Mouse (Mus musculus): Measurements from ENCODE around the gene Cyp1a2. TPM values are rescaled to one million over a fixed set of nuclear protein-coding genes. Genes with fewer than 3 reads are reported as not detected.

Gene Cyp1a2
- polyA plus RNA-seq, 1 experiment from 2014 or later, result not detected

GRCm38 (mm10) chr9:57647286-57648108, 36.0 kb downstream of the Cyp1a2 start:
- H3K9me3 ChIP-seq (replicated peaks), result no peaks in the 10 kb centered on the region
- H3K9ac ChIP-seq, result no peak overlapping the region
- H3K4me3 ChIP-seq, result no peak overlapping the region
- H3K4me2 ChIP-seq, result no peak overlapping the region
- H3K27me3 ChIP-seq (replicated peaks), result peaks cover 10% of the 10 kb centered on the region; the same call in 1 of the 2 replicates
- H3K36me3 ChIP-seq, result peaks cover under 1% of the 10 kb centered on the region; the same call in 1 of the 2 replicates
- H3K27ac ChIP-seq (ENCODE audit: poor library complexity, severe bottlenecking), result no peak overlapping the region
- 68% methylated on average over 4 of the region's 4 CpGs for WGBS
- peaks cover 34% of the 10 kb centered on the region for H3K4me1 ChIP-seq (replicated peaks)
- no peak for ATAC-seq (ENCODE audit: insufficient number of reproducible peaks, low FRiP score)

GRCm38 (mm10) chr9:57646551-57647103, 36.9 kb downstream of the Cyp1a2 start:
- Histone ChIP-seq H3K36me3 (peaks cover 5% of the 10 kb centered on the region; the same call in 1 of the 2 replicates), H3K9ac (no peak overlapping the region), H3K27ac (ENCODE audit: poor library complexity, severe bottlenecking) (no peak overlapping the region), H3K27me3 (replicated peaks) (peaks cover 2% of the 10 kb centered on the region; the same call in 1 of the 2 replicates), H3K9me3 (replicated peaks) (no peaks in the 10 kb centered on the region), H3K4me3 (no peak overlapping the region), H3K4me2 (no peak overlapping the region), H3K4me1 (replicated peaks) (peaks cover 40% of the 10 kb centered on the region)
- ATAC-seq (ENCODE audit: insufficient number of reproducible peaks, low FRiP score), result no peak
- 70% methylated on average over 12 of the region's 12 CpGs for WGBS

- peak overlapping the region; percentile 100 for H3K9ac ChIP-seq
- H3K4me3 ChIP-seq, result peak overlapping the region; percentile 98
- peak overlapping the region; percentile 90 for H3K4me2 ChIP-seq
- peak; percentile 89 for ATAC-seq (ENCODE audit: insufficient number of reproducible peaks, low FRiP score)
- peaks cover 48% of the 10 kb centered on the region for H3K4me1 ChIP-seq (replicated peaks)
- WGBS, result under 1% methylated on average over 67 of the region's 85 CpGs
- H3K27ac ChIP-seq (ENCODE audit: poor library complexity, severe bottlenecking), result peak overlapping the region; percentile 96
- peaks cover 5% of the 10 kb centered on the region; the same call in 1 of the 2 replicates for H3K36me3 ChIP-seq
- no peaks in the 10 kb centered on the region for H3K9me3 ChIP-seq (replicated peaks)
- H3K27me3 ChIP-seq (replicated peaks), result no peaks in the 10 kb centered on the region
These were observed 38.3 kb downstream of the Cyp1a2 start for GRCm38 (mm10) chr9:57644944-57645893.

- H3K4me1 ChIP-seq (replicated peaks), result peaks cover 55% of the 10 kb centered on the region
- 1% methylated on average over 18 of the region's 18 CpGs for WGBS
- no peaks in the 10 kb centered on the region for H3K27me3 ChIP-seq (replicated peaks)
- ATAC-seq (ENCODE audit: insufficient number of reproducible peaks, low FRiP score), result peak; percentile 1; the same call in 1 of the 2 replicates
- H3K4me3 ChIP-seq, result peak overlapping the region; percentile 98
- H3K9ac ChIP-seq, result peak overlapping the region; percentile 100
- H3K9me3 ChIP-seq (replicated peaks), result no peaks in the 10 kb centered on the region
- H3K27ac ChIP-seq (ENCODE audit: poor library complexity, severe bottlenecking), result peak overlapping the region; percentile 96
- peak overlapping the region; percentile 90 for H3K4me2 ChIP-seq
- peaks cover 5% of the 10 kb centered on the region; the same call in 1 of the 2 replicates for H3K36me3 ChIP-seq
These were observed 39.0 kb downstream of the Cyp1a2 start for GRCm38 (mm10) chr9:57644442-57644943.

GRCm38 (mm10) chr9:57643856-57644180, 39.7 kb downstream of the Cyp1a2 start:
- Histone ChIP-seq H3K4me3 (peak overlapping the region; percentile 98), H3K36me3 (peaks cover 5% of the 10 kb centered on the region; the same call in 1 of the 2 replicates), H3K9ac (peak overlapping the region; percentile 100), H3K4me2 (peak overlapping the region; percentile 90), H3K27ac (ENCODE audit: poor library complexity, severe bottlenecking) (0 out of 2 replicates have a peak overlapping the region, but pooled peaks have one; percentile 12), H3K4me1 (replicated peaks) (peaks cover 62% of the 10 kb centered on the region), H3K27me3 (replicated peaks) (no peaks in the 10 kb centered on the region), H3K9me3 (replicated peaks) (no peaks in the 10 kb centered on the region)
- ATAC-seq (ENCODE audit: insufficient number of reproducible peaks, low FRiP score), result no peak
- 43% methylated on average over 7 of the region's 7 CpGs for WGBS

GRCm38 (mm10) chr9:57643169-57643855, 40.2 kb downstream of the Cyp1a2 start:
- H3K9me3 ChIP-seq (replicated peaks), result no peaks in the 10 kb centered on the region
- 0 out of 2 replicates have a peak overlapping the region, but pooled peaks have one; percentile 12 for H3K27ac ChIP-seq (ENCODE audit: poor library complexity, severe bottlenecking)
- peak overlapping the region; percentile 90 for H3K4me2 ChIP-seq
- ATAC-seq (ENCODE audit: insufficient number of reproducible peaks, low FRiP score), result no peak
- peaks cover 67% of the 10 kb centered on the region for H3K4me1 ChIP-seq (replicated peaks)
- no peaks in the 10 kb centered on the region for H3K27me3 ChIP-seq (replicated peaks)
- H3K36me3 ChIP-seq, result peaks cover 5% of the 10 kb centered on the region; the same call in 1 of the 2 replicates
- H3K9ac ChIP-seq, result peak overlapping the region; percentile 100
- peak overlapping the region; percentile 98 for H3K4me3 ChIP-seq
- 77% methylated on average over 9 of the region's 9 CpGs for WGBS

GRCm38 (mm10) chr9:57641775-57642550, 41.5 kb downstream of the Cyp1a2 start:
- Histone ChIP-seq H3K27me3 (replicated peaks) (no peaks in the 10 kb centered on the region), H3K4me2 (no peak overlapping the region), H3K27ac (ENCODE audit: poor library complexity, severe bottlenecking) (no peak overlapping the region), H3K9ac (no peak overlapping the region), H3K36me3 (peaks cover 5% of the 10 kb centered on the region; the same call in 1 of the 2 replicates), H3K4me3 (no peak overlapping the region), H3K4me1 (replicated peaks) (peaks cover 78% of the 10 kb centered on the region), H3K9me3 (replicated peaks) (no peaks in the 10 kb centered on the region)
- no peak for ATAC-seq (ENCODE audit: insufficient number of reproducible peaks, low FRiP score)
- 86% methylated on average over 13 of the region's 13 CpGs for WGBS

GRCm38 (mm10) chr9:57641022-57641421, 42.5 kb downstream of the Cyp1a2 start:
- Histone ChIP-seq H3K9ac (peak overlapping the region; percentile 57), H3K27me3 (replicated peaks) (no peaks in the 10 kb centered on the region), H3K36me3 (peaks cover 5% of the 10 kb centered on the region; the same call in 1 of the 2 replicates), H3K4me2 (peak overlapping the region; percentile 60), H3K27ac (ENCODE audit: poor library complexity, severe bottlenecking) (peak overlapping the region; percentile 75), H3K4me3 (no peak overlapping the region), H3K4me1 (replicated peaks) (peaks cover 86% of the 10 kb centered on the region), H3K9me3 (replicated peaks) (no peaks in the 10 kb centered on the region)
- no peak for ATAC-seq (ENCODE audit: insufficient number of reproducible peaks, low FRiP score)
- 61% methylated on average over 1 of the region's 1 CpGs for WGBS

- H3K9ac ChIP-seq, result peak overlapping the region; percentile 57
- H3K9me3 ChIP-seq (replicated peaks), result no peaks in the 10 kb centered on the region
- peak; percentile 15; the same call in 1 of the 2 replicates for ATAC-seq (ENCODE audit: insufficient number of reproducible peaks, low FRiP score)
- peak overlapping the region; percentile 75 for H3K27ac ChIP-seq (ENCODE audit: poor library complexity, severe bottlenecking)
- H3K4me3 ChIP-seq, result peak overlapping the region; percentile 24
- peaks cover 84% of the 10 kb centered on the region for H3K4me1 ChIP-seq (replicated peaks)
- H3K27me3 ChIP-seq (replicated peaks), result no peaks in the 10 kb centered on the region
- H3K4me2 ChIP-seq, result peak overlapping the region; percentile 60
- 20% methylated on average over 15 of the region's 15 CpGs for WGBS
- H3K36me3 ChIP-seq, result peaks cover 5% of the 10 kb centered on the region; the same call in 1 of the 2 replicates
These were observed 43.1 kb downstream of the Cyp1a2 start for GRCm38 (mm10) chr9:57640384-57640783.

All from heart, embryonic 12.5 days (tissue).